Mouse (Mus musculus) hindbrain, embryonic 16.5 days (tissue): ENCODE measurements around the gene Pick1. TPM values are rescaled to one million over a fixed set of nuclear protein-coding genes. Genes with fewer than 3 reads are reported as not detected.

Source experiments
- ATAC-seq: fragments of 200-750 bp; cut with Nextera tagmentation; 2 replicates; pipeline ENCODE4 v1.8.0; 2017; ENCODE audit warnings: moderate TSS enrichment, moderate library complexity
- H3K27ac ChIP-seq: fragments of 300-500 bp; sonication (generic); 2 replicates; pipeline ENCODE4 v1.5.1; 2014; ENCODE audit warnings: low read depth, mild to moderate bottlenecking, control low read depth, low read length, moderate library complexity
- H3K27me3 ChIP-seq: fragments of 300-500 bp; sonication (generic); replicated peaks from 2 replicates; pipeline ENCODE4 v1.6.1; 2014; ENCODE audit warnings: low read length; ENCODE audit not compliant: control insufficient read depth, insufficient read depth
- H3K36me3 ChIP-seq: fragments of 300-500 bp; sonication (generic); 2 replicates; pipeline ENCODE4 v1.6.1; 2014; ENCODE audit warnings: mild to moderate bottlenecking, low read length, moderate library complexity, mixed read lengths; ENCODE audit not compliant: control insufficient read depth, insufficient read depth
- H3K4me1 ChIP-seq: fragments of 300-500 bp; sonication (generic); 2 replicates; pipeline ENCODE4 v1.6.1; 2014; ENCODE audit warnings: low read depth, low read length; ENCODE audit not compliant: control insufficient read depth, insufficient read depth
- H3K4me2 ChIP-seq: fragments of 300-500 bp; sonication (generic); 2 replicates; pipeline ENCODE4 v1.6.1; 2014; ENCODE audit warnings: mild to moderate bottlenecking, low read length, control low read depth, moderate library complexity
- H3K4me3 ChIP-seq: fragments of 300-500 bp; sonication (generic); 2 replicates; pipeline ENCODE4 v1.5.1; 2014; ENCODE audit warnings: mild to moderate bottlenecking, low read length, control low read depth, moderate library complexity
- H3K9ac ChIP-seq: fragments of 300-500 bp; sonication (generic); 2 replicates; pipeline ENCODE4 v1.6.1; 2014; ENCODE audit warnings: low read depth, mild to moderate bottlenecking, control low read depth, low read length, moderate library complexity
- H3K9me3 ChIP-seq: fragments of 300-500 bp; sonication (generic); 2 replicates; pipeline ENCODE4 v1.6.1; 2014; ENCODE audit warnings: mild to moderate bottlenecking, low read length, moderate library complexity; ENCODE audit not compliant: control insufficient read depth
- WGBS: fragments of 180-500 bp; shearing (Covaris S2); extraction: QIAGEN DNeasy Blood & Tissue Kit; methylation state at CpG from one replicate; pipeline ENCODE4 v1.1.7; 2014; 5-methylcytosine and 5-hydroxymethylcytosine counted together
- polyA plus RNA-seq: library from polyadenylated mRNA; unstranded; fragments of >200 nt; fragmentation: Nextera tagmentation; extraction: Ambion mirVana; gene quantifications from 2 replicates; pipeline ENCODE4 v1.2.1, GENCODE M21; 2015

Pick1 gene
- polyA plus RNA-seq, 1 experiment from 2014 or later = 99.1 TPM

DNA sequence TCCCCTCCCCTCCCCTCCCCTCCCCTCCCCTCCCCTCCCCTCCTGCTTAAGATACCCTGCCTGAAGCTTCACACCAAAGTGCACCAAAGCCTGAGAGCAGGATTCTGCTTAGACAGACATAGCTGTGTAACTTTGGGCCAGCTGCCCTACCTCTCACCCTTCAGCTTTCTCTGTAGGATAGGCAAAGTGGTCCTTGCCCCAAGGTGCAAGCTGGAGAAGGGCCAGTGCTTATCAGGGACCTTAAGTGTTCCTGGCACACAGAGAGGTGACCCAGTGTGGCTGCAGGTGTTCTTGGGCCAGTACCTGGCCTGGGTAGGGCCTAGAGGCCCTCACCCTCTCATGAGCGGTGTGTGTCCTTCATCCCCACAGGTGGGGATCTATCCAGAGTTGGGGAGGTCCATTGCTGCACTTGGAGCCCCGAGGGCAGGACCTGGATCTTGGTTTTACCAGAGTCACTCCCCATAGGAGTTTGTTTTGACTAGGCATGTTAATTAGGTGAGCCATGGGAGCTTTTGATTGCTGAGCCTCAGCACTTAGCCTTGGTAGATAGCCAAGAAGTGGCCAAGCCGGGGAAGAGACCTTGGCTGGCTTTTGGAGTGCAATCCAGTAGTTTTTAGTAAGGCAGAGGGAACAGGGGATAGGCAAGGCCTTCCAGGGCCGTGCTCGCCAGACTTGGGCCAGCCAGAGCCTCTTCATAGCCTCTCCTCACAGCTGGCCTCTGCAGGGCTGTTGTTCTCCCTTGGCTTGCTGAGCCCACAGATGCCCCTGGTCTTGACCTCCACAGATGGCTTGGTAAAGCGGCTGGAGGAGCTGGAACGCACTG lies 15.3 kb downstream of the Pick1 start:
- no peak for ATAC-seq
- no peaks in the 10 kb centered on the region for H3K9me3 ChIP-seq
- no peak overlapping the region for H3K4me3 ChIP-seq
- peaks cover 37% of the 10 kb centered on the region for H3K36me3 ChIP-seq
- H3K27me3 ChIP-seq = no peaks in the 10 kb centered on the region
- H3K27ac ChIP-seq = peak overlapping the region; percentile 2; the same call in 1 of the 2 replicates
- no peak overlapping the region for H3K4me2 ChIP-seq
- 59% methylated on average over 7 of the region's 7 CpGs for WGBS
- H3K4me1 ChIP-seq = peaks cover 12% of the 10 kb centered on the region
- H3K9ac ChIP-seq = no peak overlapping the region

DNA sequence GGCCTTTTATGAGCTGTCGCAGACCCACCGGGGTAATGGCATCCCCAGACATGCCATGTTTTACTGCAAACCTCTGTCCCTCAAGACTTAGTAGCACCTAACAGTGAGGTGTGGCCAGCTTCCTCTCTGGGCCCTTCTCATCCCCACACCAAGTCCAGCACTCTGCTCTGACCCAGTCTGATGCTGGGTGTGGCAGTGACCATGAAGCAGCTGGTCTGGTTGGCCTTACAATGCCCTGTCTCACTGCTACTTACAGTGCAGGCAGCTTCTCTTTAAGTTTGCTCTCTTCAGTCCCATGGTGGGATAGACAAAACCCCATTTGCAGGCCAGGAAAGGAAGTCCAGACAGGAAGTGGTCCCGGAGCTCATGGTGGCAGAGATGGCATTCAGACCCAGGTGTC lies 16.3 kb downstream of the Pick1 start:
- no peak for ATAC-seq
- Histone ChIP-seq H3K36me3 (peaks cover 28% of the 10 kb centered on the region), H3K4me1 (peaks cover 12% of the 10 kb centered on the region), H3K9me3 (no peaks in the 10 kb centered on the region), H3K27me3 (no peaks in the 10 kb centered on the region), H3K9ac (no peak overlapping the region), H3K27ac (no peak overlapping the region), H3K4me2 (no peak overlapping the region), H3K4me3 (no peak overlapping the region)
- 85% methylated on average over 3 of the region's 3 CpGs for WGBS

DNA sequence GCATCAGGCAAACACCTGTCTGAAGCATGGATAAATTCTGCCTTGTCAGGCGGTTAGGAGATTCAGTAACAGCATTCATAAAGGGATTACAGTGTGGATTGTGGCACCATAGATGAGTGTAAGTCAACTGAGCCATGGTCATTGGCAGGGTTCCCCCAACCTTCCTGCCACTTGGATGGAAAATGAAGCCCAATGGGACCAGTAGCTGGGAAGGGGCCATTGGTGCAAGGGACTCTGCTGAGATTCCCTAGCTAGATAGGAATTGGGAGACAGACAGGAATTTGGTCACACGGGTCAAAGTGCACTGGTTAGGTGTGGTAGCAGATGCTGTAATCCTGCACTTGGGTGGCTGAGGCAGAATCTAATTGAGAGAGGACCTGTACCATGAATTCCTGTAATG lies 21.3 kb downstream of the Pick1 start:
- Histone ChIP-seq H3K9me3 (no peaks in the 10 kb centered on the region), H3K4me1 (peaks cover 8% of the 10 kb centered on the region), H3K4me2 (no peak overlapping the region), H3K4me3 (no peak overlapping the region), H3K36me3 (peaks cover 15% of the 10 kb centered on the region), H3K9ac (no peak overlapping the region), H3K27me3 (peaks cover 14% of the 10 kb centered on the region), H3K27ac (no peak overlapping the region)
- 84% methylated on average over 2 of the region's 2 CpGs for WGBS
- ATAC-seq = no peak

DNA sequence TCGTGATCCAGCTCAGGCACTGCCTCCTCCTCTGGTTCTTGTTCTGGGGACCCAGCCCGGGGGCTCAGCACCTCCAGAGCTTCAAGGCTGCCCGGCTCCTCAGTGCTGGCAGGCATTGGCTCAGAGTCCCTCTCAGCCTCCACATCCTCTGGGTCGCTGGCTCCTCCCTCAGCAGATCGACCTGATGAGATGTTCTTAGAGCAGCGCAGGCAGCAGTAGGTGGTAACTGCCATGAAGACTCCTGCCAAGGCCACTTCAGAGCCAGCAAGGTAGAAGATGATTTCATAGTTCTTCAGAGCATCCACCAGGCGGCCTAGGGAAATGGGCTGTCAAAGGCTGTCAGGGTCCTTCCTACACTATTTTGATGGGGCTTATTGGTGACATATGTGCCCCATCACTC lies 22.2 kb downstream of the Pick1 start:
- no peak overlapping the region for H3K27ac ChIP-seq
- H3K9me3 ChIP-seq = no peaks in the 10 kb centered on the region
- H3K36me3 ChIP-seq = peaks cover 13% of the 10 kb centered on the region
- no peak overlapping the region for H3K4me3 ChIP-seq
- no peak overlapping the region for H3K4me2 ChIP-seq
- peaks cover 8% of the 10 kb centered on the region for H3K4me1 ChIP-seq
- H3K27me3 ChIP-seq = peaks cover 15% of the 10 kb centered on the region
- WGBS = 59% methylated on average over 7 of the region's 7 CpGs
- ATAC-seq = no peak
- no peak overlapping the region for H3K9ac ChIP-seq

DNA sequence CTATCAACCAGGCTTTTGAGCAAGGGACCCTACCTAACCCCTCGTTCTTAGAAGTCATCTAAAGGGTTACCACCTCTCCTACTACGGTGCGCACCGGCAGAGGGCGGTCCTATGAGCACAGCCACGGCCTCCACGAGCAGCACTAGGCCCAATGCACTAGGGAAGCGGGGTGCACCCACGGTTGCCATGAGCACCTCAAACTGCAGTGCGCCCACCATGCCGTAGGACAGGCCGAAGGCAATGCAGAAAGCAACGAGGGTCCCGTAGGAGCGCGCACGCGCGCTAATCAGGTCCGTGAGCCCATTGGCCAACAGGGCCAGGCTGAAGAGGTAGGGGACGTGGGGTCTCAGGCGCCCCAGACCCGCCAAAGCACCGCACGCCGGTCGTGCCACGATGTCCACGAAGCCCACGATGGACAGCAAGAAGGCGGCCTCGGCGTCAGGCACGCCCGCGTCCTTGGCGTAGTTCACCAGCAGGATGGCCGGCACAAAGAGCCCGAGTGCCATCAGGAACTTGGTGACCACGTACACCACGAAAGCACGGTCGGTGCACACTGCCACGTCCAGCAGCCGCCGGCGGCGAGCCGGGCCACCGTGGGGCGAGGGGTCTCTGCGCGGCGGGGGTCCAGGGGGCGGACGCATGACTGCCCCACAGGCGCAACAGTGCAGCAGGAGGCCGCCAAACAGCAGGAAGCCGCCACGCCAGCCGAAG lies 23.0 kb downstream of the Pick1 start:
- peak; percentile 76 for ATAC-seq

DNA sequence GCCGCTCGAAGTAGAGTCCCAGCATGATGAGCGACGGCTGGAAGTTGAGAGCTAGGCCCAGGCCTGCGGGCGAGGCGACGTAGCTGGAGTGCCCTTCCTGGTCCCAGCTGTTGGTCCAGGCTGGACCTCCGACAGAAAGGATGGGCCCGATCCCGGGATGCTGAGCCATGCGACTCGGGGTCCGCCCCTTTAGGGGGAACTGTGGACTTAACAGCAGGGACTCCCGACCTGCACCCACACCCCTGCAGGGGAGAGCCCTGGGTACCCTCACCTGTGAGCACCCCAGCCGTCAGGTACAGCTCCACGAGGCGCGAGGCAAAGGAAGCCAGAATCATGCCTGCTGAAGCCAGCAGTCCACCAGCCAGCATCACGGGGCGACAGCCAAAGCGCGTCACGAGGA lies 23.6 kb downstream of the Pick1 start:
- WGBS = 27% methylated on average over 24 of the region's 24 CpGs
- peaks cover 15% of the 10 kb centered on the region for H3K27me3 ChIP-seq

More for the DNA sequence above, 23.0 kb downstream of the Pick1 start:
- H3K9ac ChIP-seq = peak overlapping the region; percentile 64
- peaks cover 15% of the 10 kb centered on the region for H3K27me3 ChIP-seq
- no peak overlapping the region for H3K27ac ChIP-seq
- H3K4me1 ChIP-seq = peaks cover 8% of the 10 kb centered on the region
- H3K36me3 ChIP-seq = peaks cover 9% of the 10 kb centered on the region
- H3K4me2 ChIP-seq = peak overlapping the region; percentile 73
- 2% methylated on average over 61 of the region's 61 CpGs for WGBS
- no peaks in the 10 kb centered on the region for H3K9me3 ChIP-seq
- peak overlapping the region; percentile 41 for H3K4me3 ChIP-seq

DNA sequence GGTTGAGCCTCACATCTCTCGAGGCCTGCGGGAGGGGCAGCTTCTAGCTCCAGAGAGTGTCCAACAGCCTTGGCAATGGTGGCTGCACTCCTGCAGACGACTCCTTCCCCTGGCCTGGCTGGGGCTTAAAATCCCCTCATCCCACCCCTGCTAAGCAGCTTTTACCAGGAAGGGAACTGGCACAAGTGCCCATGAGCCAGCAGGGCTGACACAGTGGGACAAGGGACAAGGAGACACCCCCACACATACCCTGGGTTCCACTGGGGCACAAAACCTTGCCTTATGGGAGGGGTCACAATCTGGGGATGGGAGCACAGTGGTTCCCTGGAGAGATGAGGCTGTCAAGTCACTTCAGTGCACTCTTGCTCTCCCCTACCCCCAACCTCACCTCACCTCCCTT lies 25.7 kb downstream of the Pick1 start, which contains the start of gene Slc16a8:
Slc16a8 (minus strand) TSS at position 101 of the 400 bp plus-strand sequence.
- no peak within 1 kb of the TSS for H3K9ac ChIP-seq
- peaks cover 8% of the 10 kb centered on the region for H3K4me1 ChIP-seq
- no peaks in the 10 kb centered on the region for H3K36me3 ChIP-seq
- H3K27ac ChIP-seq = no peak within 1 kb of the TSS
- peaks cover 17% of the 10 kb centered on the region for H3K27me3 ChIP-seq
- H3K4me3 ChIP-seq = no peak within 1 kb of the TSS
- WGBS = 35% methylated on average over 3 of the region's 3 CpGs
- no peak for ATAC-seq
- H3K9me3 ChIP-seq = no peaks in the 10 kb centered on the region
- H3K4me2 ChIP-seq = no peak within 1 kb of the TSS

More for the DNA sequence above, 23.6 kb downstream of the Pick1 start:
- H3K9ac ChIP-seq = peak overlapping the region; percentile 64
- H3K4me1 ChIP-seq = peaks cover 8% of the 10 kb centered on the region
- peaks cover 9% of the 10 kb centered on the region for H3K36me3 ChIP-seq
- no peak for ATAC-seq
- H3K27ac ChIP-seq = no peak overlapping the region
- peak overlapping the region; percentile 73 for H3K4me2 ChIP-seq
- H3K4me3 ChIP-seq = peak overlapping the region; percentile 41
- H3K9me3 ChIP-seq = no peaks in the 10 kb centered on the region

DNA sequence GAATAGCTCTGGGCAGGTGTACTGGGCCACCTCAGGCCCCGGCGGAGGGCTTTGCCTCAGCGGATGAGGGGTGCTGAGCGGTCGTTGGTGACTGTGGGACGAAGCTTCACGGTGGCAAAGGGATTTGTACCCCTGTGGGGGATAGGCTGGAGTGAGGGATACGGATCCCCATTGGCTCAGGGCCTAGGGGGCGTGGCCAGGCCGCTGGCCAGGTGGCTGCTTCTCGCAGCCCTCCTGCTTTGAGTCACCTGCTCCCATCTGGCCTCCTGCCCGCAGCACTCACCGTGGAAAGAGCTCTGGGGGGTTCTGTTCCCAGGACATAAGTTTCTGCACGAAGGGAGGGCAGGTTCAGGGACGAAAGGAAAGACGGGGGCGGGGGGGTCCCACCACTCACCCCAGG lies 29.5 kb downstream of the Pick1 start:
- H3K27me3 ChIP-seq = peaks cover 29% of the 10 kb centered on the region

DNA sequence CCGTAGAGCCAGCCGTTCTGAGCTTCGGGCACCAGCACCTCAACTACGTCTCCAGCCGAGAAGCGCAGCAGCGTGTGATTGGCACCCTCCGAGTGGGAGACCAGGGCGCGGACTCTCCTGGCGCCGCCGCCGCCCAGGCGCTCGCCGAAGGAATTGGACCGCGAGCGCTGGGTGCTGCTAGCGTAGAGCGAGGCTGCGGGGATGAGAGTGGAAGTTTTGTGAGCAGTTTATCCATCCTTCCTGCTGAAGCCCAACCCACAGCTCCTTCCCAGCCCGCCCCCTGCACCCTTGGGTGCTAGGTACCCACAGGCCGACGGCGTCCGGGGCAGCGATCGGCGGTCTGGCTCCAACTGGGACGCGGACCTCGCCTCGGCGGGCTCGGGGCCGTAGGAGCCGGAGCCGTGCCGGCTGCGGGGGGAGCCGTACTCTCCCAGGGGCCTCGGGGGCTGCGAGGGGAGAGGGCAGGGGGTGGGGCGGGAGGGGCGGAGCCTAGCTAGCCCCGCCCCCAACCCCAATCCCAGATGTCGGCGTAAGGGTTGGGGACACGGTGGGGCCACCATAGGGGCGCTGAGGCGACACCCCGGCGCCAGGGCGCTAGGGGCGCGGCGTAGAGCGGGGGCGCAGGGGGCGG lies 32.2 kb downstream of the Pick1 start:
- Histone ChIP-seq H3K36me3 (no peaks in the 10 kb centered on the region), H3K4me2 (peak overlapping the region; percentile 99), H3K9ac (peak overlapping the region; percentile 81), H3K4me3 (peak overlapping the region; percentile 71), H3K4me1 (peaks cover 10% of the 10 kb centered on the region), H3K27ac (peak overlapping the region; percentile 51), H3K9me3 (no peaks in the 10 kb centered on the region), H3K27me3 (peaks cover 26% of the 10 kb centered on the region)
- WGBS = 1% methylated on average over 45 of the region's 62 CpGs
- ATAC-seq = peak; percentile 68

More for the DNA sequence above, 29.5 kb downstream of the Pick1 start:
- H3K4me2 ChIP-seq = no peak overlapping the region
- H3K4me1 ChIP-seq = peaks cover 10% of the 10 kb centered on the region
- H3K4me3 ChIP-seq = no peak overlapping the region
- no peak overlapping the region for H3K9ac ChIP-seq
- no peak for ATAC-seq
- no peak overlapping the region for H3K27ac ChIP-seq
- H3K9me3 ChIP-seq = no peaks in the 10 kb centered on the region
- WGBS = 28% methylated on average over 17 of the region's 17 CpGs
- H3K36me3 ChIP-seq = no peaks in the 10 kb centered on the region
